Mouse (Mus musculus) urinary bladder, postnatal 4 days (tissue): ENCODE results near the gene Frat1.
"Not testable (repeated sequence)": the region's sequence is repeated elsewhere in the genome, so short reads cannot be mapped to it uniquely, and the experiment has no call there.

ENCODE experiments used
- DNase-seq, 2 experiments: peaks; one replicate each; pipeline ENCODE4 v3.0.0; 2021 to 2022; ENCODE audit warnings: low spot score in 2 of 2

Gene Frat1

DNA sequence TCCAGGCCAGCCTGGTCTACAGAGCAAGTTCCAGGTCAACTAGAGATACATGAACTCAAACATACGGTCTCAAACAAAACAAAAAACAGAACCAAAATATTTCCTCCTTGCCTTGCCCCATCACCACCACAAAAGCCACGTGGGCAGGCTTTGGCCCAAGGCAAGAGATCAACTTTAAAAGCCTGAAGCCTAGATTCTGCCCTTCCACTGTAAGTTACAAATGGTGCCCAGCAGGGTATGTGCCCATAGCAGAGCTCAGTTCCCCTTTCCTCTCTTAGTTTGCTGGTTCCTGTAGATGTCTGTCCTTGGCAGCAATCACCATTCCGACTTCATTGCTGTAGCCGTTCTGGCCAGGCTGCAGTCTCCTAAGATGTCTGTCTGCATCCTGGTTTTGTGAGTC is 12.9 kb downstream of the Frat1 start:
- DNase-seq: no peak

DNA sequence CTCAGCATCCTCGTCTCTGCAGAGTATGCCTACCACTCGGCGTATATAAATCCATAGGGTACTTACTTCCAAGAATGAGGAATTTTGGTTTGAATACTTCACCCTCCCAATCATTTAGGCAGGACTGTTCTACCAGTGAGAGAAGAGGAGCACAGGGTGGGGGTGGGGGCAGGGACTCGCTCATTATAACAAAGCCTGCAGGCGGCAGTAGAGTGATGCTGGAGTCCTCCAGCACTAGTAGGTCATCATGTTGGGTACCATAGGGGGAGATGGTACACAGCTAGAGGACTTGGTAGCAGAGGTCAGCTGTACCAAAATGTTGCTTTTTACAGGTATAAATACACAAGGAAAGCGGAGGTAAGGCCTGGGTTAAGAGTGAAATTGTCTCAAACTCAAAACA is 14.6 kb downstream of the Frat1 start:
- no peak for DNase-seq

DNA sequence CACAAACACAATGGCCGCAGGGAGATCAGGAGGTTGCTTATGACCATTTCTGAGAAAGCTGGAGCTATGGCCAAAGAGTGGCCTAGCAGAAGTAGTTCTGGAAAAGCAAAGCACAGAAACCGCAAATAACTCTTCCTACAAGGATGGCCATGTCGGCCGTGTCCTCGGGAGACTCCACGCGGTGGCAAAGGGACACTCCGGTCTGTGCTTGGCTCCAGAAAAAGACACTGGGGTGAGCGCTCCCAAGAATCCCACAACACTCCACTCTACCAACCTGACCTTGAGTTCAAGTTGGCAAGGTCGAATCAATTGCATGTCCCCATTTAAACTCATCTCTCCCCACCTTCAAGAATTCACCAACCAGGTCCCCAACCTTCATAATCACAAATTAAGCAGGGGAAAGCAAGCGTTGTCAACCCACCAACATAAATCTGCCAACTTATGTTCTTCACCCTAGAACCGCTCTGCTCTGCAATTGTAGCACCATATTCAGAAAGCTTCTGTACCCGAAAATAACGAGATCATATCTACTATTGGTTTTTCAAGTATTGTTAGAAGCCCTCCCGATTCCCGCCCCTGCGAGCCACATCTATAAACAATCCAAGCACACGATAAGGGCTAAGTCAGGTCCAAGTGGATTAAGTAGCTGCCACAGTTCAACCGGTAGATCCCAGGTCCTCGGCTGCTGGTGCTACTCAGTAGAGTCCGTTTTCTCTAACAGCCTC is 16.8 kb downstream of the Frat1 start:
- DNase-seq: no peak

DNA sequence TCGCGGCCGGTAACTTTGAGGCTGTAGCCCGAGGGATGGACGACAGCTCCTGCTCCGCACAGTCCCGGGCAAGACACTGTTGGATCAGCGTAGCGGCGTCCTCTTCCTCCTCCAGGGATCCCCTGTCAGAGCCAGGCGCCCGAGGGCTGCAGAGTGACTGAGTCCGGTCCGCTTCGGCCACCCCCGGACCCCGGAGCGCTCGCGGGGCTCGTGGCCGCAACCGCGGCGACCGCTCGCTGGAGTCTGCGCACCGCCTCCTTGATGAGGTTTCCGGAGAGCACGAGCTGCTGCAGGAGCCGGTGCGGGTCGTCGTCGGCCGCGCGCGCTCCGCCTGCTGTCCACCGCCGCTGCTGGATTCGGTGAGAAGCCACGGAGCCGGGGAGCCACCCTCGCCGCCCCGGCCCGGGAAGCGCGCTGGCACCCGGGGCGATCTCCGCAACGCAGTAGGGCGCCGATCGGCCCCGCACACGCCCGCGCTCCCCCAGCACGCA is 17.4 kb downstream of the Frat1 start:
- DNase-seq: peak in 1 of 2 experiments; percentile 45

DNA sequence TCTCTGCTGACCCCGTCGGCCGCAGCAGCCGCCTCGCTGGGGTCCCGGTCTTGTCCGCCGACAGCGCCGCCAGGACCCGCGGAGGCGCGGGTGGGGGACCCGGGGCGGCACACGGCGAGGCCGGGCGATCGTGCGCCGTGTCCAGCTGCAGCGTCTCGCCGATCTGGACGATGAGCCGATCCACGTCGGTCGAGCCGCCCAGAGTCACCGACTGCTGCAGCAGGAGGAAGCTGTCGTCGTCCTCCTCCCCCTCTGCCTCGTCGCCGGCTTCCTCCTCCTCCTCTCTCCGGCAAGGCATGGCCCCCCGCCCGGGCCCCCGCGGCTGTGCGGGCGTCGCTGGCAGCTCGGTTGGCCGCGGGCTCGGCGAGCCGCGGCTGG is 17.8 kb downstream of the Frat1 start:
- not testable (repeated sequence) for DNase-seq

DNA sequence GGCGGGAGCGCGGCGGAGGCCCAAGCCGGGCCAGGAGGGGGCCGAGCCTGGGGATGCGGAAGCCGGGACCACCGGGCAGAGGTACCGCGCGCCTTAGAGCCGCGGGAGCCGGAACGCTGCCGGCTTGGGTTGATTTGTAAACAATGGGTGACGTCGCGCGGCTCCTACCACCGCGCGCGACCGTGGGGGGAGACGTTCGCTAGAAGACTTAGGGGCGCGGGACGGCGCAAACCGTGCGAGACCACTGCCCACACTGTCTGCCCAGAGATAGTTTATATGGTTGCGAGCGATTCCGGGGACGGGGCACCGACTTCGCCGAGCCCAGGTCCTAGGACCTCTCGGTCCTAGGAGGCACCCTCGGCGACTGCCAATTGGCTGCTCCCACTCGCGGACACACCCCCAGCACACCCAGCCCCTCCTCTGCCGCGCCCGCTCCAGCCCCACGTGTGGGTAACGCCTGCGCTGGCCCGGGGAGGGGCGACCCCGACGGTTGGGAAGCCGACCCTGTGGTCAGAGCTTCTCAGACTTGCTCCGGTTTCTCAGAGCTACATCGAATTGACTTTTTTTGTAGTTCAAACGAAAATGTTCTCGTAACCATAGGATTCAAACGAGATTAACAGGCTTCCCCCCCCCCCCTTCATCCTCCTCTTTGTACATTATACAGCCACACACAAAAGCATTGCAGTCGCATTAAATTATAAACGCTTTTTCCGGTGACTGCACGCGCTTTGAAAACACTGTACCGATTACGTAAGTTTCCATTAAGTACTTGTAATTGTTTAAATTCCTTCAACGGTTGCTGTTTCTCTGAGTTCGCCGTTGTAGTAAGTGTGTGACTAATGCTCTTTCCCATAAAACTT is 18.5 kb downstream of the Frat1 start, which contains the start of gene Frat2:
Gene Frat2 (minus strand): TSS at position 141 of the 860 bp plus-strand sequence.
- DNase-seq: peak; percentile 82 to 87

DNA sequence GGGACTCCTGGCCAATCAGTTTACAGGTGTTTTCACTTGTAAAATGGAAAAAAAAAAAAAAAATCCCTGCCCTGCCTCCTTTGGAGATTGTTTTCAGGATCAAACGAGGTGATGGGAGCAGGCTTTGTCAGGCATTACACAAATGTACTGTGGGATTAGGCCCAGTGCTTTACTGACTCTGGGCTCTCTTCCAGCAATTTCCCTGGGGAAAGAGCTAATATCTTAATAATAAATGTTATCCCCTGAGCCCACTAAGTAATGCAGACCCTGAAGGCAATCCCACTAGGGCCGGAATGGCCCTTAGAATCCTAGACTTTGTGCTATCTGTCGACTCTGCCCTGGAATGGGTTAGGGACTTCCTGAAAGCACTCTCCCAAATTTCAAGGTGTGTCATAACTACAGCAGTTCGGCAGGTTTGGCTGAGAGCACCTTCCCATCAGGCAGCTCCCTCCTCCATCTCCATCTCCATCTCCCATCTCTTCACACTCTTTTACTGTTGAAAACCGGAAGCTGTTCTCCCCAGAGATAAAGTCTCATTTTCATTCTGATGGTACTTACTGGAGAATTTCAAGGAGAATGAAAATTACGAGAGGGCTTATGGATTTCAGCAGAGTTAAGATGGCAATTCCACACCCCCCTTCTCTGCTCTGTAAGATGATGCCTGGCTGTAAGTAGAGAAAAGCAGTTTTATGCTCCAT is 20.4 kb downstream of the Frat1 start:
- no peak for DNase-seq

DNA sequence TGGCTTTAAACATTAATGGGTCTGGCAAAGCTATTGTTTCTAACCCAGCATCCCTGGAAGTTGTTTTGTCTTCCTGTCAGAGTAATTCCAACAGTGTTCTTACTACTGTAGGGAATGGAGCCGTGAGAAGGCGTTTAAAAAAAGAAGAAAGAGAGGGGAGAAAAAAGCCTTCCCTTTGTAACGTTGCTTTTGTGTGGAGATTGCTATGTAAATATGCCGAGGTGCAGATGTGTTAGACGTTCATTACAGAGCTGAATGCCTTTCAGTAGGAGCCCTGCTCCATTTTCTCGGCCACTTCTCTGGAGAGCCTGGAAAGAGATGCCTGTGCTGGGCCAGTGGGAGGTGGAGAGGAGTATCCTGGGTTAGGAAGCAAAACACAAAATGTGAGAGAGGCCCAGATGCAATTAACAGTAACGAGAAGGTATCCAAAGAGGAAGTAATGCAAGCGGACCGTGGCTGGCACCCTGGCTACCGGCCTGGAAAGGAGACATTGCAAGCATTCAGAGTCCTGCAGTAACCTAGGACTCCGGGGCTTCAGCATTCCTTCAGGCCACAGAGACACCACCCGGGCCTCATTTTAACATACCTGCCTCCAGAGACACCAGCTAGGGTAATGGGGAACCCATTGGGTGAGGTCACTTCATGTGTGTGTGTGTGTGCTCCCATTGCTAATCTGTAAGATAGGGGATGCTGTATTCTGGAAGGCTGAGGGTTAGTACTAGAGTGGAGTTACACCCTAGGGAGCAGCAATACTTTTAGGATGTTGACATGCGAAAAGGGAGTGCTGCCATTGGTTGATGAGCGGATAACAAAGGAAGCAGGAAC is 21.2 kb downstream of the Frat1 start:
- no peak for DNase-seq

DNA sequence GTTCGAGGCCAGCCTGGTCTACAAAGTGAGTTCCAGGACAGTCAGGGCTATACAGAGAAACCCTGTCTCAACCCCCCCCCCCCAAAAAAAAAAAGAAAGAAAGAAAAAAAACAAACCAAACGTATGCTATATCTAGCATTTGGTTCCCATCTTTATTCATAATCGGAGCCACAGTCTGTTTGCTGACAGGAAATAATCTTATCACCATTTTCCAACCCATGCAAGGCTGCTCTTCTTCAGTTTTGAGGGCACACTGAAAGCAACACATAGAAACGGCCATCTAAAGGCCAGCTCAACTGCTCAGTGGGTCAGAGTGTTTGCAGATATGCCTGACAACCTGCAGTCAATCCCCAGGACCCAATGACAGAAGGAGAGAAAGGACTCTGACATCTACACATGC is 22.7 kb downstream of the Frat1 start:
- DNase-seq: no peak

DNA sequence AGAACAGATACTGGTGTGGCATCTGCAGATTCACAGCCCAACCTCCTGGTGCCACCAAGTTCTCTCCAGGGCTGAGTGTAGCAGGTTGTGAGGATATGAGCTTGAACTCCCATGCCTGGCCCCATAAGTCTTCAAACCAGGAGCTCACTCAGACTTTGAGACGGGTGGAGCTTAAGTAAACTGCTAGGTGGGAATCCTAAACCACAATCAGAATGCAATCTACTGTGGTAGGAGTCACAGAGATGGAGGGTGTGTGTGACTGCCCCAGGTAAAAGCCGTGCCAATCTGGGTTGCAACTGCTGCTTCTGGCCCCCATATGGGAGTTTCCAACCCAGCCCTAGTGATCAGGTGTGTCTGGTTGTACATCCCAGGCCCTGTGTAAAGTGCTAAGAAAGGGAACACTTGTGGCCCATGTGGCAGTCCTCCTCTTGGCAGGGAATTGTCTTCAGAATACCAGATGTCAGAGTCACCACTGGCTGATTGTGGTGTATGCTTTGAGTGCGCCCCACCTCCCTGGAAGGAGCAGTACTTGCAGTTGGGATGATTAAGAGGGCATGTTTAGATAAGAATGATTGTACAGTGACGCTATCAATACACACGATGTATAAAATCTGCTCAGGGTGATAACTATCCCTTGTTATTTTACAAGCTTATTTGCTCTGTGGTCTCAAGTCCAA is 27.5 kb downstream of the Frat1 start:
- DNase-seq: no peak

DNA sequence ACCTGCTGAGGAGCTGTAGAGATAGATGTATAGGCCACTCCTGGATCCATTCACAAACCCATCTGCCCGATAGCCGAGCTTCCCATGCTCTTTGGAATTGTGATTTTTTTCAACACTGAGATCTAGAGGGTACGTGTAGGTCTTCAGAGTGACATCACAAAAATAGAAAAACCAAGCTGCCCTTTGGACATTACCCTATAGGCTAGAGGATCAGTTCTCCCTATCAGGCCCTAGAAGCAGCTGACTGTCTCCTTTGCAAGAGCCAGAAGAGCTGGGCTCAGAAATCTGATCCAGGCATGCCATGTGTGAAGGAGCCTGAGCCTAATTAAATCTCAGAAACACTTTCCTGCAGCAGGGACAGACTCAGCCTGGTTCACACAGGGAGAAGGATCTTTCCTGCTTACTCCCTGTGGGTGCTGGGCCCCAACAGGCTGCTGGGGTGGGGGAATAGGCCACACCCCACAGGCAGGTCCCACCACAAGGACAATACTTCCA is 28.1 kb downstream of the Frat1 start:
- no peak for DNase-seq

DNA sequence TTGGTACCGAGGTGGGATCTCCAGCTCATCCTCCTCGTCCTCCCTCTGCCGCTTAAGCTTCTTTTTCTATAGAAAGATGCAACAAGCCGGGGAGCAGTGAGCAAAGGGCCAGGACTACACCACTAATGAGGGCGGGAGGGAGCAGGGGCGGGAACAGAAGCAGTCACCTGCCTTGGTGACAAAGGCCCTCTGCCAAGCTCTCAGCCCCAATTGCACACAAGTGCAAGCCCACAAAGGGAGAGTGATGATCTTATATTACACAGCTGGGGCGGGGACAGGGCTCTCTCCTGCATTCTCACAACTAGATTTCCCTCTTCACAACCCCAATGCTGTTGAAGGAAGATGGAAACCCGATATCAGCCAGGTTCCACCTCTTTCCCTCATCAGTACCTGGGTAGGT is 36.9 kb downstream of the Frat1 start:
- DNase-seq: no peak

DNA sequence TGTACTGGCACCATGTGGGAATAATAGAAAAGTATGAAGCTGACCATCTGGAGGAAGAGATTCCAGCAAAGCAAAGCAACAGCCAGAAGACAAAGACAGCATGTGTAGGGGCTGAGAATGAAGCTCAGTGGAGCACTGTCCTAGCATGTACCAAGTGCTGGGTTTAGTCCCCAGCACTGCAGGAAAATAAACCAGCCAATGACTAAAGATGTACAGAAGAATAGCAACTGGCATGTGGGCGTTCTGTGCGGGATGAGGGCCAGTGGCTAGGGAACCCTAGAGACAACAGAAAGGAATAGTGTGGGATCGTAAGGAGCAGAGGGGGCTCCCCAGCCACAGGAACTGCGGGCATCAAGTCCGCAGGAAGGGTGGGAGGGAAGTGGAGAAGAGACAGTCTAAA is 39.5 kb downstream of the Frat1 start:
- no peak for DNase-seq

DNA sequence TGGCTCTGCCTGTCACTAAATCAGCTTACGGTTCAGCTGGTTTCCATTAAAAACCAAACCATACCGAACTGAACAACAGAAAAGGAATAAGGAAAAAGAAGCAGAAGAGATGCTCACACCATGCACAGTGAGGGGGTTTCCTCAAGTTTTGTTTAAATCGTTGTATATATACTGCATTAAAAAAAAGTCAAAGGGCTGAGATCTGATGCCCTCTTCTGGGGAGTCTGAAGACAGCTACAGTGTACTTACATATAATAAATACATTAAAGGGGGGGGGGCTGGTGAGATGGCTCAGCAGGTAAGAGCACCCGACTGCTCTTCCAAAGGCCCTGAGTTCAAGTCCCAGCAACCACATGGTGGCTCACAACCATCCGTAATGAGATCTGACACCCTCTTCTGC is 40.2 kb downstream of the Frat1 start:
- DNase-seq: not testable (repeated sequence)

DNA sequence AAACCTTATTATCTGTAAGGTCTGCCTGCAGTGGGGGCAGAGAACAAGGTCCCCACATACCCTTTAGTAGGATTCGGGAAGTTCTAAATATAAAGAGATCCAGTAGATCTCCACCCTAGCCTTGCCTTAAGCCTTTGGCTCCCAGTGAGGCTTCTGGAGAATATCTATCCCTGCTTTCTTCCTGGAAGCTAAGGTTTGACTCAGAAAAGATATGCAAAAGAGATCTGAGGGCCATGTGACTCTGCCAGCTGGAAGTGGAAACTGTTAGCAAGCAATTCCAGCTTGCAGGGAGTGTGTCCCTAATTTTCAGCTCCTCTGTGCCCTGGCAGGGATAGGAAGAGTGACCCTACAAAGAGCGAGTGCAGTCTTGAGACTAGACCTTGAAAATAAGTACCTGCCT is 42.5 kb downstream of the Frat1 start:
- DNase-seq: no peak

DNA sequence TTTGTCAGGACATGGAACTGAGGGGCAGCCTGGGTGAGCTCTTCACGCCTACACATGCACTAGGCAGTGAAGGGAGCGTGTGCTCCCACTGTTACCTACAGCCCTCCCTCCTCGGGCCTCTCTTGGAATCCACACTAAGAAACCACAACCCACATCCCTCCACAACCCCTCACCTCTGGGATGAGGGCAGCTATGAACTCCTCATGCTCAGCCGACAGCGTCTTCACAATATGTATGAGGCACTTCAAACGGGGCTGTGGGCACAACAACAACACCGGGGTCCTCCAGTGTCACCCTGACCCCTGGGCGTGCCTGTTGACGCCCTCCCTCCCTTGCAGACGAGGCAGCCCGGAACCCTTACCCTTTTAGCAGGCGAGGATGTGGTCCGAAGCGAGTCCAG is 44.6 kb downstream of the Frat1 start:
- no peak for DNase-seq

DNA sequence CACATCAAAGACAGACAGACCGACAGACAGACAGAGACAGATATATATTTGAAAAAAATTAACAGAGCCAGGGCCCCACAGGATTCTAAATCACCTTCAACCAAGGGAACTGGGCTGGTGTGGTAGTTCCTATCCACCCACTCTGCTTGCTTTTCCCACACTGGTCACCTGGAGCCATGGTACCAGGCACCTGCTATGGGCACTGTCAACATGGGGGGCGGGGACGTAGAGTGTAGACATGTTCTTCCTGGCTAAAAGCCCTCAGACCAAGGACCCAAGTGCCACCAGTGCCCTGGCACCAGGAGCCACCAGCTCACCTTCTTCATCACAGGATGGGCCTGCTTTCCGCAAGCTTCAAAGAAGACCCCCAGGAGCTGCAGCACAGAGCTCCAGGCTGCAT is 52.1 kb downstream of the Frat1 start:
- no peak for DNase-seq
